Mouse (Mus musculus) heart, embryonic 13.5 days (tissue): ENCODE results near the gene Jag1. TPM values are rescaled to one million over a fixed set of nuclear protein-coding genes. Genes with fewer than 3 reads are reported as not detected.

Experiments
- ATAC-seq: fragments of 200-750 bp; cut with Nextera tagmentation; 2 replicates; pipeline ENCODE4 v1.8.0; 2017; ENCODE audit warnings: moderate TSS enrichment; ENCODE audit not compliant: insufficient number of reproducible peaks, low FRiP score, low TSS enrichment; ENCODE audit errors: extremely low read depth
- H3K27ac ChIP-seq: fragments of 300-500 bp; sonication (generic); replicated peaks from 2 replicates; pipeline ENCODE4 v1.5.1; 2015; ENCODE audit warnings: moderate library complexity, mild to moderate bottlenecking, inconsistent platforms
- H3K27me3 ChIP-seq: fragments of 300-500 bp; sonication (generic); replicated peaks from 2 replicates; pipeline ENCODE4 v1.6.1; 2015; ENCODE audit warnings: mild to moderate bottlenecking, inconsistent platforms
- H3K36me3 ChIP-seq: fragments of 300-500 bp; sonication (generic); 2 replicates; pipeline ENCODE4 v1.6.1; 2015; ENCODE audit warnings: mild to moderate bottlenecking, inconsistent platforms
- H3K4me1 ChIP-seq: fragments of 300-500 bp; sonication (generic); 2 replicates; pipeline ENCODE4 v1.6.1; 2015; ENCODE audit warnings: inconsistent platforms
- H3K4me2 ChIP-seq: fragments of 300-500 bp; sonication (generic); 2 replicates; pipeline ENCODE4 v1.6.1; 2015; ENCODE audit warnings: inconsistent platforms, mild to moderate bottlenecking, moderate library complexity
- H3K4me3 ChIP-seq: fragments of 300-500 bp; sonication (generic); 2 replicates; pipeline ENCODE4 v1.5.1; 2015; ENCODE audit warnings: moderate library complexity, mild to moderate bottlenecking, inconsistent platforms
- H3K9ac ChIP-seq: fragments of 300-500 bp; sonication (generic); 2 replicates; pipeline ENCODE4 v1.6.1; 2015; ENCODE audit warnings: inconsistent platforms, mild to moderate bottlenecking, moderate library complexity
- H3K9me3 ChIP-seq: fragments of 300-500 bp; sonication (generic); 2 replicates; pipeline ENCODE4 v1.6.1; 2016; ENCODE audit warnings: inconsistent platforms
- WGBS: fragments of 180-500 bp; shearing (Covaris S2); methylation state at CpG from one replicate; pipeline ENCODE4 v1.1.7; 2015; ENCODE audit warnings: mixed read lengths; 5-methylcytosine and 5-hydroxymethylcytosine counted together
- polyA plus RNA-seq: library from polyadenylated mRNA; unstranded; fragments of >200 nt; fragmentation: Nextera tagmentation; extraction: Ambion mirVana; gene quantifications from 2 replicates; pipeline ENCODE4 v1.2.1, GENCODE M21; 2015

Gene Jag1
- polyA plus RNA-seq, 1 experiment from 2014 or later: 12.0 TPM

- Histone ChIP-seq H3K27me3 (no peaks in the 10 kb centered on the region), H3K4me3 (no peak overlapping the region), H3K9me3 (no peaks in the 10 kb centered on the region), H3K36me3 (peaks cover 97% of the 10 kb centered on the region), H3K27ac (no peak overlapping the region), H3K9ac (no peak overlapping the region), H3K4me2 (no peak overlapping the region), H3K4me1 (peaks cover 34% of the 10 kb centered on the region)
- ATAC-seq: no peak
- WGBS: 55% methylated on average over 11 of the region's 11 CpGs
Measured at GRCm38 (mm10) chr2:137098269-137099035, 18.0 kb downstream of the Jag1 start.

- no peak for ATAC-seq
- no peak overlapping the region for H3K4me3 ChIP-seq
- no peak overlapping the region for H3K27ac ChIP-seq
- H3K4me2 ChIP-seq: no peak overlapping the region
- WGBS: 35% methylated on average over 5 of the region's 5 CpGs
- H3K36me3 ChIP-seq: peaks cover 97% of the 10 kb centered on the region
- no peaks in the 10 kb centered on the region for H3K9me3 ChIP-seq
- peaks cover 37% of the 10 kb centered on the region for H3K4me1 ChIP-seq
- no peaks in the 10 kb centered on the region for H3K27me3 ChIP-seq
- no peak overlapping the region for H3K9ac ChIP-seq
Measured at GRCm38 (mm10) chr2:137096981-137097460, 19.4 kb downstream of the Jag1 start.

- Histone ChIP-seq H3K4me3 (no peak overlapping the region), H3K36me3 (peaks cover 97% of the 10 kb centered on the region), H3K4me2 (no peak overlapping the region), H3K9ac (no peak overlapping the region), H3K27ac (no peak overlapping the region), H3K27me3 (no peaks in the 10 kb centered on the region), H3K9me3 (no peaks in the 10 kb centered on the region), H3K4me1 (peaks cover 20% of the 10 kb centered on the region)
- no peak for ATAC-seq
- WGBS: 69% methylated on average over 8 of the region's 8 CpGs
Measured at GRCm38 (mm10) chr2:137094301-137094700, 22.1 kb downstream of the Jag1 start.

- no peaks in the 10 kb centered on the region for H3K27me3 ChIP-seq
- 56% methylated on average over 7 of the region's 7 CpGs for WGBS
- H3K9me3 ChIP-seq: no peaks in the 10 kb centered on the region
- peaks cover 18% of the 10 kb centered on the region for H3K4me1 ChIP-seq
- no peak overlapping the region for H3K4me3 ChIP-seq
- H3K36me3 ChIP-seq: peaks cover 97% of the 10 kb centered on the region
- no peak overlapping the region for H3K4me2 ChIP-seq
- no peak overlapping the region for H3K27ac ChIP-seq
- no peak overlapping the region for H3K9ac ChIP-seq
- ATAC-seq: no peak
Measured at GRCm38 (mm10) chr2:137093298-137093630, 23.2 kb downstream of the Jag1 start.

- Histone ChIP-seq H3K4me2 (no peak overlapping the region), H3K9ac (no peak overlapping the region), H3K27me3 (no peaks in the 10 kb centered on the region), H3K4me1 (peaks cover 18% of the 10 kb centered on the region), H3K9me3 (no peaks in the 10 kb centered on the region), H3K36me3 (peaks cover 97% of the 10 kb centered on the region), H3K4me3 (no peak overlapping the region), H3K27ac (no peak overlapping the region)
- whole genome bisulfite sequencing: 50% methylated on average over 10 of the region's 10 CpGs
- ATAC-seq: no peak
Measured at GRCm38 (mm10) chr2:137092523-137093297, 23.7 kb downstream of the Jag1 start.

GRCm38 (mm10) chr2:137091766-137092522 lies 24.5 kb downstream of the Jag1 start:
- Histone ChIP-seq H3K27me3 (no peaks in the 10 kb centered on the region), H3K4me3 (no peak overlapping the region), H3K36me3 (peaks cover 100% of the 10 kb centered on the region), H3K27ac (no peak overlapping the region), H3K9ac (no peak overlapping the region), H3K4me2 (no peak overlapping the region), H3K4me1 (peaks cover 11% of the 10 kb centered on the region), H3K9me3 (no peaks in the 10 kb centered on the region)
- ATAC-seq: no peak
- WGBS: 52% methylated on average over 11 of the region's 11 CpGs

GRCm38 (mm10) chr2:137087705-137088104 lies 28.7 kb downstream of the Jag1 start:
- H3K27ac ChIP-seq: no peak overlapping the region
- ATAC-seq: no peak
- 65% methylated on average over 6 of the region's 6 CpGs for WGBS
- H3K27me3 ChIP-seq: no peaks in the 10 kb centered on the region
- H3K4me3 ChIP-seq: no peak overlapping the region
- no peak overlapping the region for H3K9ac ChIP-seq
- peaks cover 99% of the 10 kb centered on the region for H3K36me3 ChIP-seq
- no peak overlapping the region for H3K4me2 ChIP-seq
- peaks cover 6% of the 10 kb centered on the region; the same call in 1 of the 2 replicates for H3K4me1 ChIP-seq
- no peaks in the 10 kb centered on the region for H3K9me3 ChIP-seq

- WGBS: 86% methylated on average over 14 of the region's 14 CpGs
- no peaks in the 10 kb centered on the region for H3K27me3 ChIP-seq
- H3K4me2 ChIP-seq: no peak overlapping the region
- no peak overlapping the region for H3K4me3 ChIP-seq
- H3K27ac ChIP-seq: no peak overlapping the region
- no peak overlapping the region for H3K9ac ChIP-seq
- H3K36me3 ChIP-seq: peaks cover 93% of the 10 kb centered on the region
- no peaks in the 10 kb centered on the region for H3K9me3 ChIP-seq
- ATAC-seq: no peak
- no peaks in the 10 kb centered on the region for H3K4me1 ChIP-seq
Measured at GRCm38 (mm10) chr2:137086621-137087395, 29.6 kb downstream of the Jag1 start.

- no peak overlapping the region for H3K4me2 ChIP-seq
- no peak overlapping the region for H3K4me3 ChIP-seq
- H3K4me1 ChIP-seq: peaks cover 12% of the 10 kb centered on the region
- H3K27me3 ChIP-seq: no peaks in the 10 kb centered on the region
- 35% methylated on average over 8 of the region's 8 CpGs for WGBS
- peaks cover 78% of the 10 kb centered on the region for H3K36me3 ChIP-seq
- H3K27ac ChIP-seq: no peak overlapping the region
- no peak overlapping the region for H3K9ac ChIP-seq
- H3K9me3 ChIP-seq: no peaks in the 10 kb centered on the region
- no peak for ATAC-seq
Measured at GRCm38 (mm10) chr2:137085257-137085656, 31.2 kb downstream of the Jag1 start.

- Histone ChIP-seq H3K4me3 (no peak overlapping the region), H3K9me3 (no peaks in the 10 kb centered on the region), H3K36me3 (peaks cover 56% of the 10 kb centered on the region), H3K9ac (no peak overlapping the region), H3K4me2 (no peak overlapping the region), H3K27me3 (no peaks in the 10 kb centered on the region), H3K27ac (no peak overlapping the region), H3K4me1 (peaks cover 26% of the 10 kb centered on the region)
- no peak for ATAC-seq
- 85% methylated on average over 24 of the region's 24 CpGs for WGBS
Measured at GRCm38 (mm10) chr2:137082896-137083620, 33.4 kb downstream of the Jag1 start.
